Mouse (Mus musculus): ENCODE measurements around the gene Pced1a. TPM values are rescaled to one million over a fixed set of nuclear protein-coding genes. Genes with fewer than 3 reads are reported as not detected.
A peak's percentile ranks its signal among the peaks of the same experiment; 100 is the strongest.

Gene Pced1a
- polyA plus RNA-seq, 1 experiment from 2014 or later: 3.8 TPM

- WGBS (ENCODE audit: insufficient replicate concordance): 66% methylated on average over 4 of the region's 4 CpGs
- H3K9me3 ChIP-seq (ENCODE audit: low read length): no peaks in the 10 kb centered on the region
- no peak overlapping the region for H3K4me2 ChIP-seq (ENCODE audit: low read depth, low read length)
- peaks cover 6% of the 10 kb centered on the region; the same call in 1 of the 2 replicates for H3K4me1 ChIP-seq (ENCODE audit: insufficient read depth)
- DNase-seq: no peak
- no peak overlapping the region for H3K27ac ChIP-seq (ENCODE audit: low read depth)
- H3K36me3 ChIP-seq (replicated peaks; ENCODE audit: insufficient read depth, low read length): no peaks in the 10 kb centered on the region
- H3K9ac ChIP-seq (replicated peaks): no peak overlapping the region
- ATAC-seq: no peak
- TF ChIP-seq EP300 (IDR thresholded peaks at IDR 0.05; ENCODE audit: low read depth): no peak
- no peak for TF ChIP-seq CTCF (IDR thresholded peaks at IDR 0.05; ENCODE audit: low read depth)
- no peak overlapping the region for H3K4me3 ChIP-seq (ENCODE audit: low read depth, low read length)
- peaks cover 14% of the 10 kb centered on the region for H3K27me3 ChIP-seq (ENCODE audit: insufficient read depth, low read length)
Observed at GRCm38 (mm10) chr2:130401891-130402290, 22.6 kb downstream of the Pced1a start.

DNA sequence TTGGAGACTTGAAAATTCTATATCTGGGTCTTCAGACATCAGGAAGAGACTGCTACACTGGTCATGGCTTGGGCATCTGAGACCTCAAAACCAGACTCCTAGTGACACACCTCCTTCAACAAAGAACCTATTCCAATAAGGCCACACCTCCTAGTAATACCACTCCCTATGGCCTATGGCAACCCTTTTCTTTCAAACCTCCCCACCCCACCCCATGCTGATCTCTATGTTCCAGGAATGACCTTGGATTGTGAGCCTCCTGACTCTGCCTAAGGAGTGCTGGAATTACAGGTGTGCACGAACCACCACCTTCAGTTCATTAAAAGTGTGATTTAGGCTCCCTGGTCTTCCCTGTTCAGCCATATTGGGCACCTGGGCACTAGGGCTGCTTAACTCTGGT, 24.5 kb downstream of the Pced1a start:
- ATAC-seq (no peak), DNase-seq (no peak)
- Histone ChIP-seq H3K27ac (ENCODE audit: low read depth) (no peak overlapping the region), H3K9me3 (ENCODE audit: low read length) (no peaks in the 10 kb centered on the region), H3K4me1 (ENCODE audit: insufficient read depth) (peaks cover 6% of the 10 kb centered on the region; the same call in 1 of the 2 replicates), H3K9ac (replicated peaks) (no peak overlapping the region), H3K4me2 (ENCODE audit: low read depth, low read length) (no peak overlapping the region), H3K4me3 (ENCODE audit: low read depth, low read length) (no peak overlapping the region), H3K27me3 (ENCODE audit: insufficient read depth, low read length) (peaks cover 21% of the 10 kb centered on the region), H3K36me3 (replicated peaks; ENCODE audit: insufficient read depth, low read length) (no peaks in the 10 kb centered on the region)
- no peak for TF ChIP-seq EP300 (IDR thresholded peaks at IDR 0.05; ENCODE audit: low read depth)
- no peak for TF ChIP-seq CTCF (IDR thresholded peaks at IDR 0.05; ENCODE audit: low read depth)
- 81% methylated on average over 1 of the region's 1 CpGs for WGBS (ENCODE audit: insufficient replicate concordance)

- no peak overlapping the region for H3K27ac ChIP-seq (ENCODE audit: low read depth)
- ATAC-seq (no peak), DNase-seq (no peak)
- H3K4me1 ChIP-seq (ENCODE audit: insufficient read depth): peaks cover 6% of the 10 kb centered on the region; the same call in 1 of the 2 replicates
- H3K27me3 ChIP-seq (ENCODE audit: insufficient read depth, low read length): peaks cover 21% of the 10 kb centered on the region
- H3K4me3 ChIP-seq (ENCODE audit: low read depth, low read length): peak overlapping the region; percentile 41
- no peaks in the 10 kb centered on the region for H3K9me3 ChIP-seq (ENCODE audit: low read length)
- no peaks in the 10 kb centered on the region for H3K36me3 ChIP-seq (replicated peaks; ENCODE audit: insufficient read depth, low read length)
- peak overlapping the region; percentile 77; the same call in 1 of the 2 replicates for H3K4me2 ChIP-seq (ENCODE audit: low read depth, low read length)
- 16% methylated on average over 14 of the region's 14 CpGs for WGBS (ENCODE audit: insufficient replicate concordance)
- TF ChIP-seq CTCF (IDR thresholded peaks at IDR 0.05; ENCODE audit: low read depth) (no peak), EP300 (IDR thresholded peaks at IDR 0.05; ENCODE audit: low read depth) (no peak)
- no peak overlapping the region for H3K9ac ChIP-seq (replicated peaks)
Observed at GRCm38 (mm10) chr2:130398091-130398490, 26.4 kb downstream of the Pced1a start.

DNA sequence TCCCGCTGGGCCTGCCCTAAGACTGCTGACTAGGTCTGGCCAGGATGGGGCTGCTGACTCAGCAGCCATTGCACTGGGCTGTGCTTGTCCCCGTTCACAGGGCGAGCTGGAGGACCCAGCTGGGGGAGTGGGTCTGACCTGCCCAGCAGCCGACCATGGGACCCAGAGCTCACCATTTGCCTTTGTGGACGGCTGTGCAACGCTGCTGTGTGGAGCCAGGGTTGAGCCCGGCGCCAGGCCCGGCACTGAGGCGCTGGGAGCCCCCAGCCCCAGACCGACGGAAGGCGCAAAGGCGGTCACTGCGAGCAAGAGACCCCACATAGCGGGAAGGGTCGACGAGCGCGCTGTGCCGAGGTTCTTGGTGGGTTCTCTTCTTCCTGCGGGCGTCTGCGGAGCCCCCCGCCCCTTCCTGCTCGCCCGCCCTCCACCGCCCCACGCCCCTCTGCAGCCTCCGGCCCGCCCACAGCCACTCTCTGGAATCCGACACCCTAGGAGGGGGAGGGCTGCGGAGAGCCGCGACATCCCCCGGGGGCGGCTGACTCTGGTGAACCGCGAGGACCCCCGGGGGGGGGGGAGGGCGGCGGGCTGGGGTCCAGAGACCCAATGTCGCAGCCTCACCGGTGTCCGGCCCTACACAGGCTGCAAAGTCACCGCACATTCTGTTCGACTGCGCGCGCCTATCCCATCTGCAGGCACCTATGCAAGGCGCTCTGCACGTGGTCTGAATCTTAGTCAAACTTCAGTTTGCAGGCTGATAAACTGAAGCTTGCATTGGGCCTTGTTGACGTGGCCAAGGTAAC, 27.1 kb downstream of the Pced1a start, which contains the start of gene Cpxm1:
Gene Cpxm1, minus strand, starts transcription at position 389 of the 800 bp plus-strand sequence.
- WGBS (ENCODE audit: insufficient replicate concordance): 2% methylated on average over 32 of the region's 53 CpGs
- no peak for ATAC-seq
- peak within 1 kb of the TSS; percentile 30; the same call in 1 of the 2 replicates for H3K9ac ChIP-seq (replicated peaks)

DNA sequence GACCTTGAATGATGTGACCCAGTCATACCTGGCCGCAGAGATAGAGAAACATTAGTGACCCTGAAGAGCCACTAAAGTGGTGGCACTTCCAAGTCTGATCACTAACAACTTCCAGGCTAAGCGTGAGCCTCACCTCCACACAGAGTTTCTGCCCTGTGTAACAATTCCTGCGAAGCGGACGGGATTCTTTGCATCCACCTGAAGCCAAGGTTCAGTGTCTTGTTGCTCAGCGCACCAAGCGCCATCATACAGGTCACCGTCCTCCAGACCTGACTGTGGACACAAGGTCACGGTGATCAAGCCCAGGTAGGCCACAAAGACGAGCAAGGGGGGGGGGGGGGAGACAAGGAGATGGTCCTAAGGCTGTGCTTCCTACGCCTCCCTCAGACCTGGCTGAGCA, 28.8 kb downstream of the Pced1a start:
- Histone ChIP-seq H3K36me3 (replicated peaks; ENCODE audit: insufficient read depth, low read length) (no peaks in the 10 kb centered on the region), H3K9me3 (ENCODE audit: low read length) (no peaks in the 10 kb centered on the region), H3K27me3 (ENCODE audit: insufficient read depth, low read length) (peaks cover 21% of the 10 kb centered on the region), H3K4me2 (ENCODE audit: low read depth, low read length) (no peak overlapping the region), H3K27ac (ENCODE audit: low read depth) (no peak overlapping the region), H3K4me1 (ENCODE audit: insufficient read depth) (peaks cover 6% of the 10 kb centered on the region; the same call in 1 of the 2 replicates), H3K4me3 (ENCODE audit: low read depth, low read length) (no peak overlapping the region), H3K9ac (replicated peaks) (no peak overlapping the region)
- TF ChIP-seq CTCF (IDR thresholded peaks at IDR 0.05; ENCODE audit: low read depth) (no peak), EP300 (IDR thresholded peaks at IDR 0.05; ENCODE audit: low read depth) (no peak)
- no peak for DNase-seq
- ATAC-seq: no peak
- WGBS (ENCODE audit: insufficient replicate concordance): 77% methylated on average over 11 of the region's 11 CpGs

More for the DNA sequence above, 27.1 kb downstream of the Pced1a start, which contains the start of gene Cpxm1:
- no peak for DNase-seq
- Histone ChIP-seq H3K4me3 (ENCODE audit: low read depth, low read length) (peak within 1 kb of the TSS; percentile 41), H3K9me3 (ENCODE audit: low read length) (no peaks in the 10 kb centered on the region), H3K4me1 (ENCODE audit: insufficient read depth) (peaks cover 6% of the 10 kb centered on the region; the same call in 1 of the 2 replicates), H3K36me3 (replicated peaks; ENCODE audit: insufficient read depth, low read length) (no peaks in the 10 kb centered on the region), H3K4me2 (ENCODE audit: low read depth, low read length) (peak within 1 kb of the TSS; percentile 77), H3K27ac (ENCODE audit: low read depth) (no peak within 1 kb of the TSS), H3K27me3 (ENCODE audit: insufficient read depth, low read length) (peaks cover 21% of the 10 kb centered on the region)
- no peak for TF ChIP-seq EP300 (IDR thresholded peaks at IDR 0.05; ENCODE audit: low read depth)
- TF ChIP-seq CTCF (IDR thresholded peaks at IDR 0.05; ENCODE audit: low read depth): no peak

DNA sequence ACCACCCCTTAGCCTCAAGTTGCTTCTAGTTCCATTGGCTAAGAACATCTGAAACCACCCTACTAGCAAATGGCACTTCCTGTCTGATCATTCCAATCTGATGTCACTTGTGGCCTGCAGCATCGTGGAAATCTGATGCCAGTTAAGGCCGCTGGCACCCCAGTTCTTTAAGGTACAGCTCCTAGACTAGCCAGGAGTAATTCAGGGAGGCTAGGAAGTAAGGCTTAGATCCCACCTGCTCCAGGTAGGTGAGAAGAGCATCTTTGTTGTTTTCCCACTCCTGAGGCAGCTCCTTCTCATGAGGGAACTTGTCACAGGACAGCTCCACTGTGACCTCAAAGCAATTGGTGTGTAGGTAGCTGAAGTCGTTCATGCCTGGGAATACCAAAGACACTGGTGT, 31.7 kb downstream of the Pced1a start:
- no peak overlapping the region for H3K27ac ChIP-seq (ENCODE audit: low read depth)
- DNase-seq (no peak), ATAC-seq (no peak)
- no peak overlapping the region for H3K4me3 ChIP-seq (ENCODE audit: low read depth, low read length)
- H3K9me3 ChIP-seq (ENCODE audit: low read length): no peaks in the 10 kb centered on the region
- 70% methylated on average over 3 of the region's 3 CpGs for WGBS (ENCODE audit: insufficient replicate concordance)
- H3K4me1 ChIP-seq (ENCODE audit: insufficient read depth): peaks cover 5% of the 10 kb centered on the region; the same call in 1 of the 2 replicates
- TF ChIP-seq EP300 (IDR thresholded peaks at IDR 0.05; ENCODE audit: low read depth) (no peak), CTCF (IDR thresholded peaks at IDR 0.05; ENCODE audit: low read depth) (no peak)
- no peaks in the 10 kb centered on the region for H3K36me3 ChIP-seq (replicated peaks; ENCODE audit: insufficient read depth, low read length)
- no peak overlapping the region for H3K9ac ChIP-seq (replicated peaks)
- H3K27me3 ChIP-seq (ENCODE audit: insufficient read depth, low read length): peaks cover 17% of the 10 kb centered on the region
- no peak overlapping the region for H3K4me2 ChIP-seq (ENCODE audit: low read depth, low read length)

Measured in liver, postnatal 0 days (tissue).